Mouse (Mus musculus) lung, postnatal 0 days (tissue): ENCODE data around the gene Entpd3.

ENCODE experiments used
- CTCF ChIP-seq: IDR thresholded peaks from 2 replicates; pipeline ENCODE4 v1.5.1; 2016; ENCODE audit warnings: antibody characterized with exemption, mild to moderate bottlenecking
- EP300 ChIP-seq: IDR thresholded peaks from 2 replicates; pipeline ENCODE4 v1.6.1; 2016; ENCODE audit warnings: antibody characterized with exemption, mild to moderate bottlenecking, control low read depth

GRCm38 (mm10) chr9:120528815-120529510 lies 10.7 kb upstream of the Entpd3 start:
- TF ChIP-seq CTCF (no peak), EP300 (no peak)
